In genomic region chr17:80683041-80683440, GRCm38 (mm10) we compare ENCODE assay signal across 12 mouse cellular contexts.
"Had no signal": no experiment of that assay in that cellular context is flagged by ENCODE, and none has a peak within 500 bp of the region (broad histone marks: within the 10 kb centered on the region; RNA-seq: fewer than 3 reads in every experiment).

No protein-coding gene starts in this region.

- H3K4me3 ChIP-seq: layer of hippocampus, adult 2 months; limb, embryonic 13.5 days; midbrain, embryonic 13.5 days; neural tube, embryonic 12.5 days had no signal

- H3K27ac ChIP-seq: limb, embryonic 13.5 days; liver, embryonic 14.5 days; midbrain, embryonic 13.5 days; neural tube, embryonic 12.5 days; stomach, postnatal 0 days had no signal

- H3K36me3 ChIP-seq: neural tube, embryonic 12.5 days had no signal

- H3K9me3 ChIP-seq: limb, embryonic 13.5 days; midbrain, embryonic 13.5 days; neural tube, embryonic 12.5 days had no signal

- H3K4me2 ChIP-seq: limb, embryonic 13.5 days; midbrain, embryonic 13.5 days; neural tube, embryonic 12.5 days had no signal

- DNase-seq: kidney, postnatal 10 days; kidney, postnatal 4 days; lung, adult 2 months; lung, postnatal 36 days; thymus, adult 18-20 months; thymus, postnatal 25 days had no signal

- H3K9ac ChIP-seq: limb, embryonic 13.5 days; liver, embryonic 14.5 days; midbrain, embryonic 13.5 days; neural tube, embryonic 12.5 days had no signal

- H3K4me1 ChIP-seq: neural tube, embryonic 12.5 days had no signal

- H3K27me3 ChIP-seq: limb, embryonic 13.5 days; midbrain, embryonic 13.5 days; neural tube, embryonic 12.5 days had no signal
